Mouse (Mus musculus): ENCODE results near the gene Rhobtb1. TPM values are rescaled to one million over a fixed set of nuclear protein-coding genes. Genes with fewer than 3 reads are reported as not detected.

Rhobtb1 gene
- polyA plus RNA-seq, 1 experiment from 2014 or later, result 26.6 TPM

- Histone ChIP-seq H3K4me2 (replicated peaks; ENCODE audit: low read depth, low read length) (no peak overlapping the region), H3K27ac (ENCODE audit: low read depth, low read length) (no peak overlapping the region), H3K9me3 (ENCODE audit: control insufficient read depth, low read length) (no peaks in the 10 kb centered on the region), H3K36me3 (ENCODE audit: control insufficient read depth, insufficient read depth, low read length) (peaks cover 9% of the 10 kb centered on the region; the same call in 1 of the 2 replicates), H3K27me3 (ENCODE audit: control insufficient read depth, insufficient read depth, low read length) (no peaks in the 10 kb centered on the region), H3K4me1 (ENCODE audit: control insufficient read depth, insufficient read depth, low read length) (peaks cover 33% of the 10 kb centered on the region), H3K4me3 (ENCODE audit: low read length) (no peak overlapping the region), H3K9ac (ENCODE audit: low read depth, low read length) (no peak overlapping the region)
- no peak for ATAC-seq (ENCODE audit: low FRiP score, low TSS enrichment)
- 86% methylated on average over 6 of the region's 6 CpGs for WGBS
Observed at GRCm38 (mm10) chr10:69251254-69251653, 100.0 kb downstream of the Rhobtb1 start.

- H3K9ac ChIP-seq (ENCODE audit: low read depth, low read length), result no peak overlapping the region
- no peaks in the 10 kb centered on the region for H3K27me3 ChIP-seq (ENCODE audit: control insufficient read depth, insufficient read depth, low read length)
- no peak overlapping the region for H3K4me3 ChIP-seq (ENCODE audit: low read length)
- H3K4me1 ChIP-seq (ENCODE audit: control insufficient read depth, insufficient read depth, low read length), result peaks cover 33% of the 10 kb centered on the region
- H3K36me3 ChIP-seq (ENCODE audit: control insufficient read depth, insufficient read depth, low read length), result peaks cover 9% of the 10 kb centered on the region; the same call in 1 of the 2 replicates
- no peak for ATAC-seq (ENCODE audit: low FRiP score, low TSS enrichment)
- peak overlapping the region; percentile 89; the same call in 1 of the 2 replicates for H3K27ac ChIP-seq (ENCODE audit: low read depth, low read length)
- H3K4me2 ChIP-seq (replicated peaks; ENCODE audit: low read depth, low read length), result no peak overlapping the region
- H3K9me3 ChIP-seq (ENCODE audit: control insufficient read depth, low read length), result no peaks in the 10 kb centered on the region
- WGBS, result 88% methylated on average over 17 of the region's 17 CpGs
Observed at GRCm38 (mm10) chr10:69252112-69253074, 101.2 kb downstream of the Rhobtb1 start.

GRCm38 (mm10) chr10:69253075-69253685, 101.9 kb downstream of the Rhobtb1 start:
- peaks cover 9% of the 10 kb centered on the region; the same call in 1 of the 2 replicates for H3K36me3 ChIP-seq (ENCODE audit: control insufficient read depth, insufficient read depth, low read length)
- H3K4me3 ChIP-seq (ENCODE audit: low read length), result no peak overlapping the region
- 0 out of 2 replicates have a peak overlapping the region, but pooled peaks have one; percentile 23 for H3K9ac ChIP-seq (ENCODE audit: low read depth, low read length)
- H3K27ac ChIP-seq (ENCODE audit: low read depth, low read length), result peak overlapping the region; percentile 89
- peak; percentile 55 for ATAC-seq (ENCODE audit: low FRiP score, low TSS enrichment)
- H3K4me1 ChIP-seq (ENCODE audit: control insufficient read depth, insufficient read depth, low read length), result peaks cover 37% of the 10 kb centered on the region
- 18% methylated on average over 5 of the region's 5 CpGs for WGBS
- no peaks in the 10 kb centered on the region for H3K9me3 ChIP-seq (ENCODE audit: control insufficient read depth, low read length)
- H3K27me3 ChIP-seq (ENCODE audit: control insufficient read depth, insufficient read depth, low read length), result no peaks in the 10 kb centered on the region
- H3K4me2 ChIP-seq (replicated peaks; ENCODE audit: low read depth, low read length), result no peak overlapping the region

GRCm38 (mm10) chr10:69253686-69254080, 102.4 kb downstream of the Rhobtb1 start:
- Histone ChIP-seq H3K36me3 (ENCODE audit: control insufficient read depth, insufficient read depth, low read length) (peaks cover 9% of the 10 kb centered on the region; the same call in 1 of the 2 replicates), H3K27me3 (ENCODE audit: control insufficient read depth, insufficient read depth, low read length) (no peaks in the 10 kb centered on the region), H3K9ac (ENCODE audit: low read depth, low read length) (no peak overlapping the region), H3K4me1 (ENCODE audit: control insufficient read depth, insufficient read depth, low read length) (peaks cover 40% of the 10 kb centered on the region), H3K4me3 (ENCODE audit: low read length) (no peak overlapping the region), H3K4me2 (replicated peaks; ENCODE audit: low read depth, low read length) (no peak overlapping the region), H3K27ac (ENCODE audit: low read depth, low read length) (peak overlapping the region; percentile 89), H3K9me3 (ENCODE audit: control insufficient read depth, low read length) (no peaks in the 10 kb centered on the region)
- 46% methylated on average over 5 of the region's 5 CpGs for WGBS
- peak; percentile 25; the same call in 1 of the 2 replicates for ATAC-seq (ENCODE audit: low FRiP score, low TSS enrichment)

- Histone ChIP-seq H3K4me1 (ENCODE audit: control insufficient read depth, insufficient read depth, low read length) (peaks cover 45% of the 10 kb centered on the region), H3K36me3 (ENCODE audit: control insufficient read depth, insufficient read depth, low read length) (peaks cover 8% of the 10 kb centered on the region; the same call in 1 of the 2 replicates), H3K9me3 (ENCODE audit: control insufficient read depth, low read length) (no peaks in the 10 kb centered on the region), H3K27ac (ENCODE audit: low read depth, low read length) (peak overlapping the region; percentile 89), H3K27me3 (ENCODE audit: control insufficient read depth, insufficient read depth, low read length) (no peaks in the 10 kb centered on the region), H3K9ac (ENCODE audit: low read depth, low read length) (peak overlapping the region; percentile 31; the same call in 1 of the 2 replicates), H3K4me3 (ENCODE audit: low read length) (no peak overlapping the region), H3K4me2 (replicated peaks; ENCODE audit: low read depth, low read length) (peak overlapping the region; percentile 27)
- 2% methylated on average over 8 of the region's 8 CpGs for WGBS
- ATAC-seq (ENCODE audit: low FRiP score, low TSS enrichment), result peak; percentile 90
Observed at GRCm38 (mm10) chr10:69254390-69254847, 103.2 kb downstream of the Rhobtb1 start.

- Histone ChIP-seq H3K27ac (ENCODE audit: low read depth, low read length) (peak overlapping the region; percentile 17; the same call in 1 of the 2 replicates), H3K4me3 (ENCODE audit: low read length) (no peak overlapping the region), H3K9me3 (ENCODE audit: control insufficient read depth, low read length) (no peaks in the 10 kb centered on the region), H3K27me3 (ENCODE audit: control insufficient read depth, insufficient read depth, low read length) (no peaks in the 10 kb centered on the region), H3K4me2 (replicated peaks; ENCODE audit: low read depth, low read length) (no peak overlapping the region), H3K9ac (ENCODE audit: low read depth, low read length) (no peak overlapping the region), H3K4me1 (ENCODE audit: control insufficient read depth, insufficient read depth, low read length) (peaks cover 48% of the 10 kb centered on the region), H3K36me3 (ENCODE audit: control insufficient read depth, insufficient read depth, low read length) (no peaks in the 10 kb centered on the region; the same call in 1 of the 2 replicates)
- no peak for ATAC-seq (ENCODE audit: low FRiP score, low TSS enrichment)
- WGBS, result 50% methylated on average over 5 of the region's 5 CpGs
Observed at GRCm38 (mm10) chr10:69255594-69255993, 104.4 kb downstream of the Rhobtb1 start.

- no peak overlapping the region for H3K4me3 ChIP-seq (ENCODE audit: low read length)
- peak overlapping the region; percentile 42; the same call in 1 of the 2 replicates for H3K27ac ChIP-seq (ENCODE audit: low read depth, low read length)
- ATAC-seq (ENCODE audit: low FRiP score, low TSS enrichment), result no peak
- no peak overlapping the region for H3K4me2 ChIP-seq (replicated peaks; ENCODE audit: low read depth, low read length)
- H3K4me1 ChIP-seq (ENCODE audit: control insufficient read depth, insufficient read depth, low read length), result peaks cover 45% of the 10 kb centered on the region
- no peaks in the 10 kb centered on the region for H3K9me3 ChIP-seq (ENCODE audit: control insufficient read depth, low read length)
- WGBS, result 64% methylated on average over 6 of the region's 6 CpGs
- H3K36me3 ChIP-seq (ENCODE audit: control insufficient read depth, insufficient read depth, low read length), result no peaks in the 10 kb centered on the region
- no peaks in the 10 kb centered on the region for H3K27me3 ChIP-seq (ENCODE audit: control insufficient read depth, insufficient read depth, low read length)
- no peak overlapping the region for H3K9ac ChIP-seq (ENCODE audit: low read depth, low read length)
Observed at GRCm38 (mm10) chr10:69257592-69258133, 106.4 kb downstream of the Rhobtb1 start.

GRCm38 (mm10) chr10:69258588-69258987, 107.4 kb downstream of the Rhobtb1 start:
- Histone ChIP-seq H3K27me3 (ENCODE audit: control insufficient read depth, insufficient read depth, low read length) (no peaks in the 10 kb centered on the region), H3K9me3 (ENCODE audit: control insufficient read depth, low read length) (no peaks in the 10 kb centered on the region), H3K4me2 (replicated peaks; ENCODE audit: low read depth, low read length) (no peak overlapping the region), H3K36me3 (ENCODE audit: control insufficient read depth, insufficient read depth, low read length) (no peaks in the 10 kb centered on the region), H3K9ac (ENCODE audit: low read depth, low read length) (no peak overlapping the region), H3K27ac (ENCODE audit: low read depth, low read length) (peak overlapping the region; percentile 42; the same call in 1 of the 2 replicates), H3K4me3 (ENCODE audit: low read length) (no peak overlapping the region), H3K4me1 (ENCODE audit: control insufficient read depth, insufficient read depth, low read length) (peaks cover 41% of the 10 kb centered on the region)
- no peak for ATAC-seq (ENCODE audit: low FRiP score, low TSS enrichment)
- 56% methylated on average over 9 of the region's 9 CpGs for WGBS
